Mouse (Mus musculus) hindbrain, embryonic 12.5 days (tissue): ENCODE measurements around the gene Flrt3. TPM values are rescaled to one million over a fixed set of nuclear protein-coding genes. Genes with fewer than 3 reads are reported as not detected.

Source experiments
- ATAC-seq: fragments of 200-750 bp; cut with Nextera tagmentation; 2 replicates; pipeline ENCODE4 v1.8.0; 2017; ENCODE audit warnings: moderate TSS enrichment; ENCODE audit not compliant: low FRiP score
- H3K27ac ChIP-seq: fragments of 300-500 bp; sonication (generic); 2 replicates; pipeline ENCODE4 v1.5.1; 2016; ENCODE audit warnings: mild to moderate bottlenecking
- H3K27me3 ChIP-seq: fragments of 300-500 bp; sonication (generic); 2 replicates; pipeline ENCODE4 v1.6.1; 2016; ENCODE audit warnings: mild to moderate bottlenecking
- H3K36me3 ChIP-seq: fragments of 300-500 bp; sonication (generic); 2 replicates; pipeline ENCODE4 v1.6.1; 2016; ENCODE audit warnings: mild to moderate bottlenecking
- H3K4me1 ChIP-seq: fragments of 300-500 bp; sonication (generic); 2 replicates; pipeline ENCODE4 v1.6.1; 2016
- H3K4me2 ChIP-seq: fragments of 300-500 bp; sonication (generic); replicated peaks from 2 replicates; pipeline ENCODE4 v1.6.1; 2016; ENCODE audit warnings: mild to moderate bottlenecking
- H3K4me3 ChIP-seq: fragments of 300-500 bp; sonication (generic); 2 replicates; pipeline ENCODE4 v1.5.1; 2016; ENCODE audit warnings: mild to moderate bottlenecking
- H3K9ac ChIP-seq: fragments of 300-500 bp; sonication (generic); 2 replicates; pipeline ENCODE4 v1.6.1; 2016; ENCODE audit warnings: mild to moderate bottlenecking, moderate library complexity
- H3K9me3 ChIP-seq: fragments of 300-500 bp; sonication (generic); replicated peaks from 2 replicates; pipeline ENCODE4 v1.6.1; 2016; ENCODE audit warnings: mild to moderate bottlenecking
- WGBS: fragments of 180-500 bp; shearing (Covaris S2); methylation state at CpG from one replicate; pipeline ENCODE4 v1.1.7; 2016; 5-methylcytosine and 5-hydroxymethylcytosine counted together
- polyA plus RNA-seq: library from polyadenylated mRNA; unstranded; fragments of >200 nt; fragmentation: Nextera tagmentation; extraction: Ambion mirVana; gene quantifications from 2 replicates; pipeline ENCODE4 v1.2.1, GENCODE M21; 2016

Gene Flrt3
- polyA plus RNA-seq, 1 experiment from 2014 or later = 44.3 TPM

- no peaks in the 10 kb centered on the region for H3K36me3 ChIP-seq
- no peak overlapping the region for H3K4me3 ChIP-seq
- no peak overlapping the region for H3K9ac ChIP-seq
- ATAC-seq = no peak
- H3K4me1 ChIP-seq = no peaks in the 10 kb centered on the region
- no peaks in the 10 kb centered on the region for H3K9me3 ChIP-seq
- 96% methylated on average over 2 of the region's 2 CpGs for WGBS
- H3K27me3 ChIP-seq = no peaks in the 10 kb centered on the region
- no peak overlapping the region for H3K4me2 ChIP-seq
- H3K27ac ChIP-seq = no peak overlapping the region
These were observed 55.8 kb downstream of the Flrt3 start for GRCm38 (mm10) chr2:140615451-140615850.
